Mouse (Mus musculus) hindbrain, embryonic 10.5 days (tissue): ENCODE measurements around the gene Slc30a6. TPM values are rescaled to one million over a fixed set of nuclear protein-coding genes. Genes with fewer than 3 reads are reported as not detected.

ENCODE experiments used
- DNase-seq: peaks from one replicate; pipeline ENCODE4 v3.0.0-alpha.2; 2017; ENCODE audit warnings: low spot score
- H3K27ac ChIP-seq: fragments of 300-500 bp; sonication (generic); 2 replicates; pipeline ENCODE4 v1.5.1; 2016; ENCODE audit warnings: mild to moderate bottlenecking, moderate library complexity
- H3K27me3 ChIP-seq: fragments of 300-500 bp; sonication (generic); 2 replicates; pipeline ENCODE4 v1.6.1; 2016; ENCODE audit warnings: mild to moderate bottlenecking; ENCODE audit not compliant: poor library complexity, insufficient read depth, severe bottlenecking
- H3K36me3 ChIP-seq: fragments of 300-500 bp; sonication (generic); 2 replicates; pipeline ENCODE4 v1.6.1; 2016; ENCODE audit warnings: mild to moderate bottlenecking, moderate library complexity
- H3K4me1 ChIP-seq: fragments of 300-500 bp; sonication (generic); replicated peaks from 2 replicates; pipeline ENCODE4 v1.6.1; 2016; ENCODE audit warnings: mild to moderate bottlenecking
- H3K4me3 ChIP-seq: fragments of 300-500 bp; sonication (generic); 2 replicates; pipeline ENCODE4 v1.5.1; 2016; ENCODE audit warnings: mild to moderate bottlenecking, moderate library complexity
- H3K9me3 ChIP-seq: fragments of 300-500 bp; sonication (generic); 2 replicates; pipeline ENCODE4 v1.6.1; 2016; ENCODE audit warnings: mild to moderate bottlenecking, moderate library complexity
- WGBS: fragments of 180-500 bp; shearing (Covaris S2); methylation state at CpG from one replicate; pipeline ENCODE4 v1.1.7; 2016; 5-methylcytosine and 5-hydroxymethylcytosine counted together
- polyA plus RNA-seq: library from polyadenylated mRNA; unstranded; fragments of >200 nt; fragmentation: Nextera tagmentation; extraction: Ambion mirVana; gene quantifications from 2 replicates; pipeline ENCODE4 v1.2.1, GENCODE M21; 2016

Slc30a6 gene
- polyA plus RNA-seq, 1 experiment from 2014 or later = 28.4 TPM

DNA sequence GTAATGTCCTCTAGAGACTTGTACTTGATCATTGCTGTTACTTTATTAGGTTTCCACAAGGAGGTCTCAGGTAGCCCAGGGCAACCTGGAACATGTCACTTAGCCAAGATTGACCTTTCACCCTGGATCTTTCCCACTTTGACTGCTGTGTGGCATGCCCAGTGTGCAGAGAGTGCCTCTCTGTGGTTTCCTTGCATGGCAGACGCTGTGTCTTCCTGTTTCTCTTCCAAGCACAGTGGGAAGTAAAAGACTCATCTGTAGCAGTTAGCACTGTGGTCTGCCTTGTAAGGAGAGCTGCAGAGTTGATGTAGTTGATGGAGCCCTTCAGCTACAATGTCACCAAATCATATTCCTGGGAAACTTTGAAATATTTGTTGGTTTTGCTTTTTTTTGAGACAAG is 19.3 kb downstream of the Slc30a6 start:
- peaks cover 14% of the 10 kb centered on the region; the same call in 1 of the 2 replicates for H3K27me3 ChIP-seq
- 73% methylated on average over 1 of the region's 1 CpGs for WGBS
- H3K27ac ChIP-seq = no peak overlapping the region
- H3K4me3 ChIP-seq = no peak overlapping the region
- H3K36me3 ChIP-seq = peaks cover 91% of the 10 kb centered on the region
- H3K4me1 ChIP-seq = peaks cover 6% of the 10 kb centered on the region; the same call in 1 of the 2 replicates
- DNase-seq = no peak
- H3K9me3 ChIP-seq = no peaks in the 10 kb centered on the region

DNA sequence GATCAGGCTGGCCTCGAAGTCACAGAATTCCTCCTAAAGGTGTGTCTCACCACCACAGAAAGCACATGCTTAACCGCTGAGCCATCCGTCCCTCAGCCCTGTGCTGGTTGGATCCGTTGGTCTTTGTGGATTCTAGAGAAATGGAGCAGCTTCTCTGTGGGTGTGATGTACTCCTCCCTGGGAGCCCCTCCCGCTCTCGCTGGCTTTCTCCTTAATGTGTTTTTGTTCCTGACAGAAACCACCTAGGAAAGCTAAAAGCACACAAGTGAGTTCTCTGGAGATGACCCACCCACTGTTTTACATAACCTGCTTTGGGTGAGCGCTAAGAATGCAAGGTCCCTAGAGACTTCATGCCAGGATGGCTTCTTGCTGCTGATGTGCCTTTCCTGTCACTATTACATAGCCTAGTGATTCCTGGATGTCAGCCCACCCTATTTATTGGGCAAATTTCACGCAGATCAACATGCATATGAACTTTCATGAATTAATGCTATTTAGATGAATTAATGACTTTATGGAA is 21.5 kb downstream of the Slc30a6 start:
- WGBS = 84% methylated on average over 8 of the region's 8 CpGs
- no peak for DNase-seq
- Histone ChIP-seq H3K27ac (no peak overlapping the region), H3K36me3 (peaks cover 93% of the 10 kb centered on the region), H3K9me3 (no peaks in the 10 kb centered on the region), H3K4me1 (peaks cover 6% of the 10 kb centered on the region; the same call in 1 of the 2 replicates), H3K27me3 (peaks cover 16% of the 10 kb centered on the region; the same call in 1 of the 2 replicates), H3K4me3 (no peak overlapping the region)

- Histone ChIP-seq H3K27ac (no peak overlapping the region), H3K36me3 (peaks cover 93% of the 10 kb centered on the region), H3K4me1 (peaks cover 6% of the 10 kb centered on the region; the same call in 1 of the 2 replicates), H3K4me3 (no peak overlapping the region), H3K9me3 (no peaks in the 10 kb centered on the region), H3K27me3 (peaks cover 16% of the 10 kb centered on the region; the same call in 1 of the 2 replicates)
- WGBS = 24% methylated on average over 4 of the region's 4 CpGs
- no peak for DNase-seq
These were observed 22.8 kb downstream of the Slc30a6 start for GRCm38 (mm10) chr17:74418171-74418570.

- 41% methylated on average over 2 of the region's 2 CpGs for WGBS
- Histone ChIP-seq H3K4me3 (no peak overlapping the region), H3K27me3 (peaks cover 9% of the 10 kb centered on the region; the same call in 1 of the 2 replicates), H3K4me1 (peaks cover 6% of the 10 kb centered on the region; the same call in 1 of the 2 replicates), H3K27ac (no peak overlapping the region), H3K36me3 (peaks cover 89% of the 10 kb centered on the region), H3K9me3 (no peaks in the 10 kb centered on the region)
- DNase-seq = no peak
These were observed 25.2 kb downstream of the Slc30a6 start for GRCm38 (mm10) chr17:74420656-74421055.

- 56% methylated on average over 12 of the region's 12 CpGs for WGBS
- H3K36me3 ChIP-seq = peaks cover 85% of the 10 kb centered on the region
- H3K27ac ChIP-seq = no peak overlapping the region
- no peaks in the 10 kb centered on the region for H3K4me1 ChIP-seq
- no peak overlapping the region for H3K4me3 ChIP-seq
- H3K27me3 ChIP-seq = peaks cover 3% of the 10 kb centered on the region; the same call in 1 of the 2 replicates
- no peak for DNase-seq
- no peaks in the 10 kb centered on the region for H3K9me3 ChIP-seq
These were observed 29.1 kb downstream of the Slc30a6 start for GRCm38 (mm10) chr17:74424401-74425005.

DNA sequence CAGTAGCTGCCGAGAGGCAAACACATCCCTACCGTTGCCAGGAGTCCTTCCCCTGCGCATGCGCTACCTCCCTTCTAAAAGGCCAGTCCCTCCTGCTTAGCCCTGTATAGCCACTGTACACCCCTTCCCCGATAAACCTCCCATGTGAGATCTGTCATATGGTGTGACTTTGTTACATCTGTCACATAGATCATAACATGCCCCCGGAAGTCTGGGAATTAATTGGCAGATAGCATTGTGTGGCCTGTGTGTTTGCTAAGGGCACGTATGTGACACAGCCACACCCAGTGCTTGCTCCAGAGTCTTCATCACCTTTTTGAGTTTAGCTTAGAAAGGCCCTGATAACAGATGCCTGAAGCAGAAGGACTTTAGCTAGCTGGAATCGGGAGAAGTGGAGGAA is 34.7 kb downstream of the Slc30a6 start:
- Histone ChIP-seq H3K27ac (no peak overlapping the region), H3K4me1 (no peaks in the 10 kb centered on the region), H3K4me3 (no peak overlapping the region), H3K36me3 (peaks cover 33% of the 10 kb centered on the region), H3K27me3 (no peaks in the 10 kb centered on the region), H3K9me3 (no peaks in the 10 kb centered on the region)
- DNase-seq = no peak
- 90% methylated on average over 8 of the region's 8 CpGs for WGBS

- H3K4me1 ChIP-seq = no peaks in the 10 kb centered on the region
- no peak overlapping the region for H3K27ac ChIP-seq
- no peak overlapping the region for H3K4me3 ChIP-seq
- DNase-seq = peak; percentile 32
- H3K27me3 ChIP-seq = no peaks in the 10 kb centered on the region
- WGBS = 75% methylated on average over 13 of the region's 13 CpGs
- peaks cover 23% of the 10 kb centered on the region for H3K36me3 ChIP-seq
- no peaks in the 10 kb centered on the region for H3K9me3 ChIP-seq
These were observed 36.1 kb downstream of the Slc30a6 start for GRCm38 (mm10) chr17:74431481-74431880.

DNA sequence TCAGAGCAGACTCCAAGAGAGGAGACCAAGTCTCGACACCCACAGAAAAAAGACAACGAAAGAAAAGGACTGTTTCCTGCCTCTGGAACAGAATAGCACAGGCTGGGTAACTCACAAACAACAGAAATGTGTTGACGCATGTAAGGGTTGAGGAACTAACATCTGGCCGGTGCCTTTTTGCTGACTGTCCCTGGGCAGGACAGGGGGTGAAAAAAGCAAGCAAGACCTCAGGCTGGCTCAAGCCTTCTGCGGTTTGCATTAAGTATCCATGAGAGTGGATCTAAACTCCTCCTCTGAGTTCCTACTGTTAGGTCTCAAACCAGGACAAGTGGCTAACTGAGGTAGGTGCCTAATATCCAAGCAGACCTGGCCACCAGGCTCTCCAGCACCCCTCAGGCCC is 37.2 kb downstream of the Slc30a6 start:
- DNase-seq = no peak
- 81% methylated on average over 5 of the region's 5 CpGs for WGBS
- H3K27ac ChIP-seq = no peak overlapping the region
- H3K9me3 ChIP-seq = no peaks in the 10 kb centered on the region
- H3K36me3 ChIP-seq = peaks cover 11% of the 10 kb centered on the region
- H3K27me3 ChIP-seq = no peaks in the 10 kb centered on the region
- H3K4me1 ChIP-seq = no peaks in the 10 kb centered on the region
- H3K4me3 ChIP-seq = no peak overlapping the region

DNA sequence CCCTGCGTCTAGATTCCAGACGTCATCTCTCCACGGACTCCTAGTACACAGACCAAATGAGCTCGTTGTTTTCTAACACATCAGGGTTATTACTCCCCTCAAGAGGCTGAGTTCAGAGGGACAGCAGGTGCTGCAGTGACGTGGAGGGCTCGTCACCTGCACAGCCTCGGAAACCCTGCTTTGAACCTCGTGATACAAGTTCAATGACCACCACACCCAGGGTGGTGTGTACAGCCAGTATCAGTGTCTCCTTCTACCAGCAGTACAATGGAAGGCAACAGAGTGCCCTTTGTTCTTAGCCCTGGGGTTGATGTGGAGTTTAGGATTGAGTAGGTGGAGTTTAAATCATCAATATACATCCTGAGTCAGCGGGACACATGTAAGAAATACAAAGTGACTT is 42.4 kb downstream of the Slc30a6 start:
- Histone ChIP-seq H3K9me3 (no peaks in the 10 kb centered on the region), H3K27me3 (no peaks in the 10 kb centered on the region), H3K36me3 (no peaks in the 10 kb centered on the region), H3K4me3 (no peak overlapping the region), H3K27ac (no peak overlapping the region), H3K4me1 (no peaks in the 10 kb centered on the region)
- DNase-seq = no peak
- 89% methylated on average over 9 of the region's 9 CpGs for WGBS

- Histone ChIP-seq H3K4me1 (no peaks in the 10 kb centered on the region), H3K9me3 (no peaks in the 10 kb centered on the region), H3K36me3 (no peaks in the 10 kb centered on the region), H3K4me3 (no peak overlapping the region), H3K27me3 (no peaks in the 10 kb centered on the region), H3K27ac (no peak overlapping the region)
- 82% methylated on average over 5 of the region's 5 CpGs for WGBS
- no peak for DNase-seq
These were observed 45.1 kb downstream of the Slc30a6 start for GRCm38 (mm10) chr17:74440486-74440885.

- Histone ChIP-seq H3K27ac (no peak overlapping the region), H3K9me3 (no peaks in the 10 kb centered on the region), H3K4me3 (no peak overlapping the region), H3K4me1 (no peaks in the 10 kb centered on the region), H3K36me3 (no peaks in the 10 kb centered on the region), H3K27me3 (no peaks in the 10 kb centered on the region)
- DNase-seq = no peak
- 93% methylated on average over 10 of the region's 10 CpGs for WGBS
These were observed 54.4 kb downstream of the Slc30a6 start for GRCm38 (mm10) chr17:74449776-74450175.

DNA sequence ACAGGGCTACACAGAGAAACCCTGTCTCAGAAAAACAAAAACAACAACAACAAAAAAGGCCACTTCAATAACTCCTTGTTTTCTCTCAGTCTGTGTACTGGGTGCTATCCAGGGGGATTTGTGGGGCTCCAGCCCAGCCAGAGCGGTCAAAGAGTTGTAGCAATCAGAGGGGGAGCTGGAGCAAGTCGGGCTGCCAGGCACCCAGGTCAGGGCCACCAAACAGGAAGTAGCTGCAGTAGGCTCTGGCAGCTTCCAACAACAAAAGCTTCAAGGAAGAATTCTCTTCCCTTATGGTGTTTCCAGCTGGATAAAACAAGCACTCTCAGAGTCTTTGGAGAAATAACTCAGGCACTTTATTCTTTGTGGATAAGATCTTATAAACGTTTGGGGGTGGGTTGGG is 58.5 kb downstream of the Slc30a6 start:
- Histone ChIP-seq H3K4me1 (no peaks in the 10 kb centered on the region), H3K27ac (no peak overlapping the region), H3K36me3 (no peaks in the 10 kb centered on the region), H3K27me3 (no peaks in the 10 kb centered on the region), H3K9me3 (no peaks in the 10 kb centered on the region), H3K4me3 (no peak overlapping the region)
- DNase-seq = no peak
- WGBS = 85% methylated on average over 3 of the region's 3 CpGs

GRCm38 (mm10) chr17:74454660-74455059 is 59.3 kb downstream of the Slc30a6 start:
- Histone ChIP-seq H3K9me3 (no peaks in the 10 kb centered on the region), H3K27ac (no peak overlapping the region), H3K27me3 (no peaks in the 10 kb centered on the region), H3K36me3 (no peaks in the 10 kb centered on the region), H3K4me3 (no peak overlapping the region), H3K4me1 (no peaks in the 10 kb centered on the region)
- DNase-seq = no peak
- 84% methylated on average over 1 of the region's 1 CpGs for WGBS
